Mouse (Mus musculus): Measurements from ENCODE around the gene Gm15319.
"Not testable (repeated sequence)": the region's sequence is repeated elsewhere in the genome, so short reads cannot be mapped to it uniquely, and the experiment has no call there.

Gm15319 gene

DNA sequence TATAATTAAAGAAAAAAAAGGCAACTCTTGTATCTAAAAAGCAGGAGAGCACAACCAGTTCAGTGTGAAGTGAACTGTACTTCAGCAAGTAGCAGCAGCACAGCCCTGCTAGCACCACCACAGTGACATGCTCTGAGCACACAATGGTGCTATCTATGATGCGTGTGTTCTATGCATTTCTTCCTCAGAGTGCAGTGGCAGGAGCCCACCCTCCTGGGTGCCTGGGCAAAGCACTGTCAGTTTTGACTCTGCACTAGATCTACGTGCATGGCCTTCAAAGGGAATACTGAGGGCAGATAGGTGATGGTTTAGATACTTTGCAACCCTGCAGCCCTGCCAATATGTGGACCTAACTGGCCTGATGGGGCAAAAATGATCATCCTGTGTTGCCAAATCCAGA lies at the start of gene Gm15319:
Gm15319 (minus strand) TSS at position 101 of the 400 bp plus-strand sequence.
- not testable (repeated sequence) for DNase-seq

DNA sequence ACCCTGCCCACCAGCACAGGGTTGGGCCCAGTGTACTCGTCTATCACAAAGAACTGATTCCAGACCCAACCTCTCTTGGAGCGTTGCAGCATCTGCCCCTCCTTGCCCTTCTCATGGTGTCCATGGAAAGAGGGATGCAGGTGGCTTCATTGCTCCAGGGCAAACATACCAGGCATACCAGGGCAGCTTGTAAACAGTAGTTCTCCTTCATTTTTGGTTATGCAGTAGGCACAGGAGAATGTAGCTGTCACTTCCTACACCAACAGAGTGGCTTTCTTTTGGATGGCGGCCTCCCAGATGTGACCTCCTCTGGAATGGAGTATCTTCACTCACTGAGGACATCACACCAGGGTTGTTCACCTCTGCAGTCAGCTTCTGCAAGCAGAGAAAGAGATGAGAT lies 47.3 kb upstream of the Gm15319 start:
- DNase-seq, result not testable (repeated sequence)

DNA sequence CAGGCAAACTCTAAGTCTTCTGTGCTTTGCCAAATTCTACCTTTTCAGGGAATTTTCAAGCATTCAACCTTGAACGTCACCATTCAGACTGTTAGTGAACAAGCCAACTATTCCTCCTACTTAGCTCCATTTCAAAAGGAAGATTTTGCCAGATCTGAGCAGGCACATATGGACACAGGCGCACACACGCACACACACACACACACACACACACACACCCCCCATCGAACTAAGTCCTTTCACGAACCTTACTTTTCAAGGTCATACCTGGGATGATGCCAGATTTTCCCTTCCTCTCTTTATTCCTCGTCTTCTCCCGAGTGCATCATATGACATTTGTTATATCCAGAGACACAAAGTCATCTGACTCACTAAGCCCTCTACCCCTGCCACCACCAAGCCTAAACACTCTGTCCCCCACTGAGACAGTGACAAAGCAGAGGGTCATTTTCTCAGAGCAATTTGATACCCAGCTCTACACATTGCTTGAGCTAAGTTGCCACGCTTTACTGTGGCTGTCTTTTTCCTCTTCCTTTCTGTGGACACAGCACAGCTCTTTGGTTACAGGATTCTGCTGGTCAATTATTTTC lies 45.5 kb upstream of the Gm15319 start:
- DNase-seq, result not testable (repeated sequence)

DNA sequence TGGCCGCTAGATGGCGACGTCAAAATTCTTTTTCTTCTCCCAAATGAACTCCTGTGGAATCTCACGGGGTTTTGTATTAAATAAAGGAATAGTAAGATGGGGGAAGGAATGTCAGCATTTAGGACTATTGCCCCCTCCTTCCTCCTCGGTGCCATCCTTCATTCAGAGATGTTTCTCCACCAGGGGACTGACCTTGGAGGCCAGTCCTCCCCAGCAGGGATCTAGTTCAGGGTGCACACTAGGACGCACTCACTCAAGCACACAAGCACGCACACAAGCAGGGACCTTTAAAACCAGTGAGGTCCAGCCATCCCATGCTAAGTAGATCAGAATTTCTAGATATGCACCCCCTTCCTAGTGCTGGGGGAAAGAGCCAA lies 26.3 kb upstream of the Gm15319 start:
- DNase-seq, result peak; percentile 70

DNA sequence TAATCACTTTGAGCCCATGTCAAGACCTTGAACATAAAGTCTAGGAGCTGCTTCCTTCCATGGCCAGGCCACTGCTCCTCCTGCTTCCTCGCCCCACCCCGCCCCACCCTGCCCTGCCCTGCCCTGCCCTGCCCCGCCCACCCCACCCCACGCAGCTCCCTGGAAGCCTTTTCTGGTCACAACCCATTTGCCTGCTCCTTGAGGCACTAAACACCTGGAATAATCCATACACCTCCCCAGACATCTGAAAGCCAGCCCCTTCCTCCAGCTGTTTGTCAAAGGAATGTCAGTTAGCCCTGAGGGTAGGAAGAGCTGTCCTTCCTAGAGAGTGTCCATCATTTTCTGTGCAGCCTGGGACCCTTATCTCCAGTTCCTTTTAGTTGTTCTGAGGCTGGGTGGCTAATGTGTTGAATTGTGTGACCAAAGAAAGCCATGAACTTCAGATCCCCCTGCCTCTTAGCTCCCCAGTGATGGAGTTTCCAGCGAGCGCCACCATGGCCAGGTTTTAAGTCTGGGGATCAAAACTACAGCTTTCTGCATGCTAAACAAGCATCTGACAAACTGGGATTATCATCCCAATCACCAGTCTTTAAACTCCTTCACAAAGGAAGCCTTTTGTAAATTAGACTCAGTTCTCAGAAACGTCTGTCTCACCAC lies 25.8 kb upstream of the Gm15319 start:
- peak; percentile 44 for DNase-seq

DNA sequence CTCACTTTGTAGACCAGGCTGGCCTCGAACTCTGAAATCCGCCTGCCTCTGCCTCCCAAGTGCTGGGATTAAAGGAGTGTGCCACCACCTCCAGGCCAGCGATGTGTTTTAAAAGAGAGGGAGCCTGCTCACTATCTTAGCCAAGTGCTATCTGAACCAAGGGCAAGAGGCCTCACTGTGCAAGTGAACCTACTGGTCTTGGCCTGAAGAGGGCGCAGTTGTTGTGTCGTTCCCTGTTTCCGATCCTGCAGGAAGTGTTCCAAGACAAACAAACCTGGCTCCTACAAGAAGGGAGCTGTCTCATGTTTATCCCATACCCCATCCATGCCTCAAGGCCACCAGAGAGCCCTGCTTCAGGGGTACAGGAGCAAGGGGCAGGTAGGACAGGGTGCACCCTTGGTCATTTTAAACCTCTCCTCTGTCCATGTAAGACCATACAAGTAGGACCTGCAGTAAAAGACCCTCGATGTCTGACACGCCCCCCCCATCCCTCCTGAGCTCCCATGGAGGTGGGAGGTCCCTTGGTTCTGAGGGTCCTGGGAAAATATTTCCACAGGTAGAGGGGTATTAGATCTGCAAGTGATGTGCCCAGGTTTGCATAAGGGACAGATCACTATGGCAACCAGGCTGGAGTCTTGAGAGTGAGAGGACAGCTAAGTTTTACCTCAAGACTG lies 24.2 kb upstream of the Gm15319 start:
- DNase-seq, result peak; percentile 41

DNA sequence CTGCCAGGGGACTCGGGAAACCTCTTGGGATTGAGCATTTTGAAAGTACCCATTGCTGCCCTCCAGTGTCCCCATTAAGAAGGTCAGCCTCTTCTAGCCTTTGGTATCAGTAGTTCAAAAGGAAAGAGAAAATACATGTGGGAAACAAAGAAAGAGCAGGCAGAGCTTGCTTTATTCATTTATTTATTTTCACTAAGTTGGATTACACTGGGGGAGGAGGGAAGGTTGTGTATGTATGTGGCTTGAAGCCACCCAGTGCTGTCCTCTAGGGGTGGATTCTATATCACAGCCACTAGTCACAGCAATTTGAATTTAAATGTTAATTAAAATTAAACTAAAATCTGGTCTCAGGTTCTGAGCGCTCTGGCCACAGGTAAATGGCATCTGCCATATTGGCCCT lies 22.0 kb upstream of the Gm15319 start:
- DNase-seq, result not testable (repeated sequence)

DNA sequence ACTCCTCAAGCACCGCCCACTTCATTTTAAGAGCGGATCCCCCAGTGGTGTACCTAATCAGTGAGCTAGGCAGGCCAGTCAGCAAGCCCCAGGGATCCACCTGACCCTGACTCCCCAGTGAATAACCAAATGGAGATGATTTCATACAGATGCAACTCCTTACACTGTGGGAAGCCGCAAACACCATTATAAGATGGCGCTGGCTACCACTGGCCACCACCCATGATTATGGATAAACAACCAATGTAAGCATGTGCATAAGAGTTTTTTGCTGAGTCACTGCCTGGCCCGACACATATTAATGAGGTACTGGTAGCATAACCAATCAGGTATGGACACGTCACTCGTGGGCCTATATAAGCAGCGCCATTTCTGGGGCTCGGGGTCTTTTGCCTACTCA lies 21.1 kb upstream of the Gm15319 start:
- peak; percentile 57 for DNase-seq

DNA sequence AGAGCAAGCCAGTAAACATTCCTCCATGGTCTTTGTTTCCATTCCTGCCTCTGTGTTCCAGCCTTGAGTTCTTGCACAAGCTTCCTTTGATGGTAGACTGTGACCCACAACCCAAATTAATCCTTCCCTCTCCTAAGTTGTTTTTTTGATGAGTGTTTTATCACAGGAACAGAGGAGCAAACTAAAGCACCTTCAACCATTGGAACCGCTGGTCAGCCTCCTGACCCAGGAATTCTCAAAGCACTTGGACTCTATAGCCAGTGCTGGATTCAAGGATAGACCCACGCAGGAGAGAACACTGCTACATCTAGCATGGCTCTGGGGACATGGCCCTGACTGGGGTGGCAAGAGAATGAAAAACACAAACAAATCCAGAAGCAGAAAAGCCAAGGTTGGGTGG lies 19.1 kb upstream of the Gm15319 start:
- not testable (repeated sequence) for DNase-seq

DNA sequence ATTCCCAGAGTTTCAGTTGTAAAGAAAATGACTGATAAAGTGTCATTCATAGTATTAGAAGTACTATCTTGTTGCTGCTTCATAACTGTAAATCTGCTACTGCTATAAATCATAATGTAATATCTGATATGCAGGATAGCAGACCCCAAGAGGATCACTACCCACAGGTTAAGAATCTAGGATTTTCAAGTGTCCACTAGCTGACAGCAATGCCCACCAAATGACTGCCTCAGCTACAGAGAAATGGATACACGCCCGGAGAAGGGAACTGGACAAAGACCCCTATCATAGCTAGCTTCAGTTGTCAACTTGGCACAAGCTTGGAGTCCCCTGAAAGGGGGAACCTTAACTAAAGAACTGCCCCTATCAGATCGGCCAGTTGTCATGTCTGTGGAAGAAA lies 18.6 kb upstream of the Gm15319 start:
- DNase-seq, result not testable (repeated sequence)

DNA sequence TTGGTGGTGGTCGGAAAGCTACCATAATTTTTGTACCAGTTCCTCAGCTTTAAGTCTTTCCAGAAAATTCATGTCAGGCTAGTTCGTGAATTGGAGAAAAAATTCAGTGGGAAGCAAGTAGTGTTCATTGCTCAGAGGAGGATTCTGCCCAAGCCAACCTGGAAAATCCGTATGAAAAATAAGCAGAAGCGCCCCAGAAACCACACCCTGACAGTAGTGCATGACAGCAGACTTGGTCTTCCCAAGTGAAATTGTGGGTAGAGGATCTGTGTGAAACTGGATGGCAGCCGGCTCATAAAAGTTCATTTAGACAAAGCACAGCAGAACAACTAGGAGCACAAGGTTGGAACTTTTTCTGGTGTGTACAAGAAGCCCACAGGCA lies 18.2 kb upstream of the Gm15319 start:
- DNase-seq, result not testable (repeated sequence)

DNA sequence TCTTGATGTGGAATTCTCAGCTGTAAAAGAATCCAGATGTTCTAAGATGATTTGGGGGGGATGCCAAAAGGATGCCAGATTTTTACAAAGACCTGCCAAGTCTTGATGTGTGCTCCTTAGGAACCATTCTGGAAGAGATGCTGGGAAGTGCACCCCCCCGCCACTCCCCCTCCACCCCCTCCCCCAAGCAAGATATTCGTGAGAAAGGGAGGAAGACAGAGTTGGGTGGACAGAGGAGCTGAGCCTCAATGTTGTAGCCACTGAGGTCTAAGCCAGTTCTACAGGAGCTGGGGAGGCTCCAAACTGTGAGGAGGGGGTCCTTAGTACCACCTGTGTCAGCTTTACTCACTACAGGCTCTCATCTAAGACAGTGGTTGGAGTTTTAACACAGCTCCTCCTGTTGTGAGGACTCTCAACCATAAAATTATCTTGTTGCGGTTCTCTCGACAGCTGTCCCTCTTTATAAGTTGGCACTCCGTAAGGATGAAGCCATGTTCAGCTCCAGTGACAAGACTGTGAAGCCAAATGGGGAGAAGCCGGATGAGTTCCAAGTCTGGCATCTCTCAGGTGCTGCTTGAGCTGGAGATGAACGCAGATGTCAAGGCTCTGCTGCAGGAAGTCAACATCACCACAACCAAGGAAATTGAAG lies 17.7 kb upstream of the Gm15319 start:
- not testable (repeated sequence) for DNase-seq

DNA sequence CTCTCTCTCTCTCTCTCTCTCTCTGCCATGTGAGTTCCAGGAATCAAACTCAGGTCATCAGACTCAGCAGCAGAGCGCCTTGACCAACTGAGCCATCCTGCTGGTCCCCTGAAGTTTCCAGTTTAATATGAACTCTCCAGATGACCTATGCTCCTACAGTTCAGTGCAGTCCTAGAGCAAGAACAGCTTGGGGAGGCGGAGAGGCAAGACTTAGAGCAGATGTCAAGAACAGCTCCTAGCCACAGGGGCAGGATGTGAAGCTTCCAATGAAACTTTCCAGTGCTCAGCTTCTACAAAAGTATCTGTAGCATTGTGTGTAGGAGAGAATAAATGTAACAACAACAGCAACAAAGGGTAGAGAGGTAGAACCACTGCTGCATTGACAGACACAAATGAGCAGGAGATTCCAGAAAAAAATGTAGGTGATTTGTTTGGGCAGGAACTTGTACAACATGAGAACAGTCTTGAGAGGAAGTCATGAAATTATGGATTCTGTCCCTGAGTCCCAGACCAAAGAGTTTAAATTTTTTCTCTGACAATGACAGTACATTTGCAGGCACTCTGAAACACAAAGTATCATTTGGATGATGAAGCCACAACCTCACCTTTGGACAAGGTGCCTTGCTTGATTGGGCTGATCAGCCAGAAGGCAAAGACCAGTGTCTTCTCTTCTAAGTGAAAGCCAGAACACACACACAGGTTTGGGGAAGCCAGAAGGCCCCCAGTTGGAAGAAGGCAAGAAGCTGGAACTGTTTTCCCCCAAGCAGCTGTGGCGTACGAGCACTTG lies 16.8 kb upstream of the Gm15319 start:
- DNase-seq, result peak; percentile 24

DNA sequence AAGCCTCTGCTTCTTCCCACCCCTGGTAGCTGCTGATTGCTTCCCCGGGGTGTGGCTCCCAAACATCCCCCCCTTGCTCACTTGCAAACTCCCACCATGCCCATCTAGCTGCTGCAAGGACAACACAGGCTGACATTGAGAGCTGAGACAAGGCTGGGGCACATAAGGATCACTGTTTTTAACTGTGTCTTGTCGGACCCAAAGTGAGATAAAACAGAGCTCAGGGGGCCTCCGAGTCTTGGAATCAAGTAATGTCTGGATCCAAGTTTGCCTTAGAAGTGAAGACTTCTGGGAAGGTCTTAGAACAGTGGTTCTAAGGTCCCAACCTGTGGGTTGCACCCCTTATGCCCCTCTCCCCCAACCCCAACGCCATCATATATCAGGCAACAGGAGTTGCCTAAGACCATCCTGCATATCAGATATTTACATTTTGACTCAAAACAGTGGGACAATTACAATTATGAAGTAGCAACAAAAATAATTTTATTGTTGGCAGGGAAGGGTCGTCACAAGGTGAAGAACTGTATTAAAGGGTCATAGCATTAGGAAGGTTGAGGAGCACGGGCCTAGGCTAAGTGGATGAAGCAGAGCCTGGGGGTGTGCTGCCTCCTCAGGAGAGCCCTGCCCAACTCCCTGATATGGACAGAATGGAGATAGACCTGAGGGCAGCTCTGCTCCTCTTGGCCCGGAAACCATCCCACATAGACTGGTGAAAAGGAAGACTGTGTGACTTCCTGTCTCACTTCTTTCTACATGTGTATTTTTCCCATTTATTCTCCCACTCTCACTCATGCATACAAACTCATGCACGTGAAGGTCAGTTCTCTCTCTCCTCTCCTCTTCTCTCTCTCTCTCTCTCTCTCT lies 16.0 kb upstream of the Gm15319 start:
- DNase-seq, result peak; percentile 53

DNA sequence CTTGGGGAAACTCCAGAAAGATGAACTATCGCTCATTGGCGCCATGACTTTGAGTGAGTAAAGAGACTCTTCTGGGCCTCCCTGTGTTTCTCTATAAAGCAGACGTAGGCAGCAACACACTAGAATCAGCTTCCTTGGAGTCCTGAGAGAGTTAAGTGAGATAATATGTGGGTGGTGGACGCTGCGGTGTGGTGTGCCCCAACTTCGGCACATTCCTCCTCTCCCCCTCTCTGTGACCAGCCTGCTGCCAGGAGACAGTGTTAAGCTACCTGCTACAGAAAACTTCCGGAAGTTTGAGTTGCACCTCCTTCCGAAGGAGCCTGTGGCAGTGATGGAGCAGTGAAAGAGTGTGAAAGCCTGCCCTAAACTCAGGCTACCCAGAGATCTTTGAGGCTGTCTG lies 15.3 kb upstream of the Gm15319 start:
- DNase-seq, result peak; percentile 56

DNA sequence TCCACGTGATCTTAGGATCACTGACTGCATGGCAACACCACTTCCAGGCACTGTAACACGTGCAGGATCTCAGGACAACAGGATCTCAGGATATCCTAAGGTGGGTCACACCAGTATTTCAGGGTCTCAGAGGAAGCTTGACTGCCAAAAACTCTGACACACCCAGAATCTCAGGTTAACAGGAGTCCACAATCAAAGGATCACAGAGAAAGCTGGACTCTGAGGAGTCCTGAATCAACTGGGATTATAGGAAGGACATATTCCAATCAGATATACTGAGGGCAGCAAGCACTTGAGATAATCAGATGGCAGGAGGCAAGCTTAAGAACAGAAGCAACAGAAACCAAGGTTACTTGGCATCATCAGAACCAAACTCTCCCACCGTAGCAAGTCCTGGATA lies 12.7 kb upstream of the Gm15319 start:
- peak; percentile 21 for DNase-seq

DNA sequence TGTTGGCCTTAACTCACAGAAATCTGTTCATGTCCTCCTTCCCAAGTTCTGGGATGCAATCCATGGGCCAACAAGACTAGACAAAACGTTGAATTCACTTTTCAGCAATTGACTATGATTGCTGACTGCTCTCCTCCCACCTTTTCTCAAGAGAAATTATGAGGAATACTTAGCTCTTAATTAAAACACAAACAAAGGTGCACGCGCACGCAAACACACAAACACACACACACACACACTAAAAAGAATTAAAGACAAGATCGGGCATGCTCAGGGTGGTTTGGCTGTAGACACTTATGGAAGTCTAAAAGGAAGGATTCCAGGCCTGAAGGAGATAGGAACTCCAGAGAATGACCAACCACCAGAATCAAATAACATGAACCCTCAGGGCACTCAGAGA lies 6.6 kb downstream of the Gm15319 start:
- peak; percentile 3 for DNase-seq

DNA sequence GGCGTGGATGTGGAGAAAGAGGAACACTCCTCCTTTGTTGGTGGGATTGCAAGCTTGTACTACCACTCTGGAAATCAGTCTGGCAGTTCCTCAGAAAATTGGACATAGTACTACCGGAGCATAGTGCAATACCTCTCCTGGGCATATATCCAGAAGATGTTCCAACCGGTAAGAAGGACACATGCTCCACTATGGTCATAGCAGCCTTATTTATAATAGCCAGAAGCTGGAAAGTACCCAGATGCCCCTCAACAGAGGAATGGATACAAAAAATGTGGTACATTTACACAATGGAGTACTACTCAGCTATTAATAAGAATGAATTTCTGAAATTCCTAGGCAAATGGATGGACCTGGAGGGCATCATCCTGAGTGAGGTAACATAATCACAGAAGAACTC lies 9.4 kb downstream of the Gm15319 start:
- DNase-seq, result peak; percentile 26

DNA sequence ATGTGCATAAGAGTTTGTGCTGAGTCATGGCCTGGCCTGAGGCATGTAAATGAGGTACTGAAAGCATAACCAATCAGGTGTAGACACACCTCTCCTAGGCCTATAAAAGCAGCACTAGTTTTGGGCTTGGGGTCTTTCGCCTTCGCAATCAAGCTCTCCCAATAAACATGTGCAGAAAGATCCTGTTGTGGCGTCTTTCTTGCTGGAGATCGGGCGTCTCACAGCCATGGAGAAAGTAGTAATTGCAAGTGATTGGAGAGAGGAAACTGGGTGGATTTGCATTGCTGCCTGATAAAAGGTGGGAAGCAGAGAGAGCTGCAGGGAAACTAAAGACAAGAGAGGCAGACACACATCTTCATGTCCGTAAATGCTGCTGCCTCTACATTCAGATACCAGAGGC lies 60.3 kb downstream of the Gm15319 start:
- not testable (repeated sequence) for DNase-seq

DNA sequence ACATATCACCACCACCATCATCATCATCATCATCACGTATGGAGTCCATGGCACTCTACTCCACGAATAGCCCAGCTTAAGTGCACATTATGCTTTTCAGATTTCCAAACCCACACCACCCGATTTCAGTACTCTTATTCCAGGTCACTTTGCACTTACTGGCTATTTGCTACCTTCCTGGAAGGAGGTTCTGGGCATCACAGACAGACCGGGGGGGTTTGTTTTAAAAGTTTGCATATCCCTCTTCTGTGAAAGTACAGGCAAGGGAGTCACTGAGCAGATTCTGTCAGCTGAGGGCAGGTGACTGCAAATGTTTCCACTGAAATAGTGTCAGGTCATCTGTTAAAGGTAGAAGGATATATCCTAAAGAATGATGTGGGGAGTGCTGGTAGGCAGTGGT lies 63.0 kb downstream of the Gm15319 start:
- DNase-seq, result not testable (repeated sequence)

DNA sequence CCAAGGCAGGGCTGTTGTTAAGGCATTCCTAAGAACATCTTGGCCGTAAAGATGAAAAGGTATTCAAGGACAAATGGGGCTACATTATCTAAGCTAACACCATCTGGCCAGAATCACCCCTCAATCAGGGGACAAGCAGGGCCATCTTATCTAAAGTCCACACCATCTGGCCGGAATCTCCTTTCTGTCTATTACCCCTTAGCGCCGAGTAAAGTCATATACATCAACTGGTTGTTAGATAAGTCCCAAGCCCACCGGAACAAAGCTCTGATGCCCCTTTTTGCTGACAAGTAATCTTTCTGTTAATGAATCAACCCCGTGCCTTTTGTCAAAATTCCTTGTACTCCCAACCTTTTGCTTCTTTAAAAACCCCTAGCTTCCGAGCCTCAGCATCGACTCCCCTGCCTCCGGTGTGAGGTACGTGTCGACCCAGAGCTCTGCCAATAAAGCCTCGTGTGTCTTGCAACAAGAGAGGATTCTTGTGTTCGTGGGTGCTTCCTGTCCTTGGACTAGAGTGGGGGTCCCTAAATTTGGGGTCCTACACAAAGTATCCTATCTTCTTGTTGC lies 65.0 kb downstream of the Gm15319 start:
- peak; percentile 73 for DNase-seq

Measured in kidney, adult 11 months (tissue).